Mouse (Mus musculus) retina, embryonic 14.5 days (tissue): ENCODE results near the gene Gm10037.
"Not testable (repeated sequence)": the region's sequence is repeated elsewhere in the genome, so short reads cannot be mapped to it uniquely, and the experiment has no call there.

Experiments used
- DNase-seq: peaks from one replicate; pipeline ENCODE4 v3.0.0-alpha.2; 2015; ENCODE audit warnings: low spot score

Gm10037 gene

DNA sequence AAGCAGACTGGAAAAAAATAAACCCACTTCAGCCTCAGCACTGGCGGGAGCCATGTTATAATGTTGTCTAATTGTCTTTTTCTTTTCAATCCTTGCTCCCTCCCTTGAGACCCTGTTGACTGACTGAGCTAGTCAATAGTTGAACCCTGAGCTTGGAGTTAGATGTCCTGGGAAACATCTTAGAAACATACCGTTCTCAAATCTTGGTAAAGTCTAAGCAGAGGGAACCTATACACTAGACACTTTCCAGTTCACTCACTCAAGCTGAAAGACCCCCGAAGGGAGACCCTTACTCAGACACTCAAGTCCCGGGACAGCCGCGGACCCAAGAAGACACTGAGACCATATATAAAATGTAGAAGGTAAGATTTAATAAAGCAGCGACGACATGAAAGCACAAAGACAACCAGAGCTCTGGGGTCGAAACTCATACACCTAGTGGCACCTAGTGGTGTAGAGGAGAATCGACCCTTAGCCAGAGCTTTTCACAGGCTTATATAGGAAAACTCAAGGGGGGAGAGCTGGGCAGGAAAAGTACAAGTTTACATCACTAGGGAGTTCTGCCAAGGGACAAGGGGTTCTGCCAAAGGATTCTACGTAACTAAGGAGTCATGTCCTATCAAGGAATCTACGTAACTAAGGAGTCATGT is 45.3 kb downstream of the Gm10037 start:
- DNase-seq = not testable (repeated sequence)

- no peak for DNase-seq
Observed at GRCm38 (mm10) chr13:67876699-67877254, 45.9 kb downstream of the Gm10037 start.

DNA sequence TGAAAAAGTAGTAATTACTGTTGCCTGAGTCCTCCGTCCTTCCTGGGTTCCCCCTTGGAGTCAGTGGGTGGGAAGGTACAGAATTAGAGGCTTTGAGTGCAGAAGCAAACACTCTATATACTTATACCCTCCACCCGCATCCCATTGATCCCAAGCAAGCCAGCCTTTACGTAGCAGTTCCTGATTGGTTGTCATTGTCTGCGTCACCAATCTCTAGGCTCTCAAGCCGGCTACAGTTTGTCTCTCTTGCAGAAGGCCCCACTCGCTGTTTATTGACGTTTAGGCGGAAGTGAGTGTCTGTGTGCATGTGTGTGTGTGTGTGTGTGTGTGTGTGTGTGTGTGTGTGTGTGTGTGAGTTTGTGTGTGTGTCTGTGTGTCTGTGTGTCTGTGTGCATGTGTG is 53.1 kb downstream of the Gm10037 start:
- DNase-seq = no peak
